Mouse (Mus musculus): ENCODE measurements around the gene Tmem110. TPM values are rescaled to one million over a fixed set of nuclear protein-coding genes. Genes with fewer than 3 reads are reported as not detected.

The Tmem110 gene
- polyA plus RNA-seq, 1 experiment from 2014 or later = 38.7 TPM

DNA sequence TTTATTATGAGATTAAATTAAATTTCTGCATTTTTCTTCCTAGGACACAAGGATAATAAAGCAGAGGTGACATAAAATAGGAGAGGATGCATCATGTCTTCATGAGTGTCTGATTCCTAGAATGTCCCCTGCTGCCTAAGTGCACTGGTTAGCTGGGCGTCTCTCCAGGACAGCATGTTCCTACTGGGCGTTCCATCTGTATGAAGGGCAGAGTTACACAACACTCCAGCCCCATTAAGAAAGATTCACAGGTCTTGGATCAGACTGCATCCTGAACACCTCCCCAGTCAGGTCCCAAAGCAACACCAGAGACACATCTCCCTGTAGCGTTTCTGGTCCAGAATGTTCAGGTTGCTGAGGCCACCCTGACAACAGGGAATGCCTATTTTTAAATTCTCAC lies 29.9 kb downstream of the Tmem110 start:
- Histone ChIP-seq H3K9ac (ENCODE audit: low read length) (no peak overlapping the region), H3K4me3 (ENCODE audit: low read depth, low read length) (no peak overlapping the region), H3K27me3 (ENCODE audit: control insufficient read depth, insufficient read depth, low read length) (no peaks in the 10 kb centered on the region), H3K4me1 (ENCODE audit: control insufficient read depth, insufficient read depth, low read length) (no peaks in the 10 kb centered on the region), H3K36me3 (ENCODE audit: control insufficient read depth, insufficient read depth, low read length) (no peaks in the 10 kb centered on the region; the same call in 1 of the 2 replicates), H3K4me2 (ENCODE audit: low read depth, severe bottlenecking) (no peak overlapping the region), H3K27ac (replicated peaks; ENCODE audit: low read depth, low read length) (no peak overlapping the region), H3K9me3 (ENCODE audit: control insufficient read depth, low read length) (no peaks in the 10 kb centered on the region)
- ATAC-seq (ENCODE audit: insufficient number of reproducible peaks, low FRiP score, low TSS enrichment, low read depth) (no peak), DNase-seq (ENCODE audit: low spot score) (no peak)
- WGBS = 91% methylated on average over 3 of the region's 3 CpGs

DNA sequence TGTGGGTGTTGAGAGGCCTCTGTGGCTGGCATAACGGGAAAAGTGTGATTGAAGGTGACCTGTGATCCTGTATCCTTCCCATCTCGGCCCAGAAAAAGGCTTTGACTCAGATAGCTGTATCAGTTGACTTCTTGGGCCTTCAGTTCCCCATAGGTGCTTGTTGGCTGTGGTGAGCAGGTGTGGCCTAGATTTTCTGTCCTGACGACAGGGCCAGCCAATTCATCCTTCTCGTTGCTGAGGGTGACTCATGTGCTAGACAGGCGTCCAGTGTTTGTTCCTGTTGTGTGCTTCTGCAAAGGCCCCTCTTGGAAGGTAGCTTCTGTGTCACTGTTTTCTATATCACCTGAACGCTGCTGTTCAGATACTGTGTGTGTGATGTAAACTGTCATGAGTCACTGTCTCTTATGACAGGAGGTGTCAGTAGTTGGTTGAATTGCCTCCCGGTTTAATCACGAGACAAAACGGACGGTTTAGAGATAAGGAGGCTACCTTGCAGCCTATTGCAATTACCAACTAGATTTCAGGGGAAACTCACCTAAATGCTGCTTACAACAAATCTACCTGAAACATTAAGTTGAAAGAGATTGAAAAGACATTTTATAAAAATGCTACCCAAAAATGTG lies 31.6 kb downstream of the Tmem110 start:
- no peaks in the 10 kb centered on the region for H3K9me3 ChIP-seq (ENCODE audit: control insufficient read depth, low read length)
- H3K9ac ChIP-seq (ENCODE audit: low read length) = no peak overlapping the region
- no peaks in the 10 kb centered on the region for H3K27me3 ChIP-seq (ENCODE audit: control insufficient read depth, insufficient read depth, low read length)
- H3K4me3 ChIP-seq (ENCODE audit: low read depth, low read length) = no peak overlapping the region
- no peak for DNase-seq (ENCODE audit: low spot score)
- H3K4me1 ChIP-seq (ENCODE audit: control insufficient read depth, insufficient read depth, low read length) = no peaks in the 10 kb centered on the region
- H3K27ac ChIP-seq (replicated peaks; ENCODE audit: low read depth, low read length) = no peak overlapping the region
- no peak for ATAC-seq (ENCODE audit: insufficient number of reproducible peaks, low FRiP score, low TSS enrichment, low read depth)
- no peak overlapping the region for H3K4me2 ChIP-seq (ENCODE audit: low read depth, severe bottlenecking)
- no peaks in the 10 kb centered on the region; the same call in 1 of the 2 replicates for H3K36me3 ChIP-seq (ENCODE audit: control insufficient read depth, insufficient read depth, low read length)
- 88% methylated on average over 10 of the region's 10 CpGs for WGBS

DNA sequence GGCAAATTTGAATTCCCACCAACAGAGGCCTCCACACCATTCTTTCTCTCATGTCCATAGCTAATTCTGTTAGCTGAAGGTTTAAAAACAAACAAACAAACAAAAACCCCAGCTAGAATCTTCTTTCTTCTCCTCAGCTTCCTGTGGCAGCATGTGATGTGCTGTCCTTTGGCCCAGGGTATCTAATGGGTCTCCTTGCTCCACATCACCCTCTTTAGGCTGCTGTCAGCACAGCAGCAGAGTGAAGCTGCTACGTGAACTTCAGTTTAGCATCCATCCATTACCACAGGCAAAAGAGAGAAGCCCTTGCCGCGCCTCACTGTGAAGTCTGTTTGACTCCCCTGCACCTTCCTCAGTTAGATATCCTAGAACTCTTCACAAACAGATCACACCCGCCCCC lies 32.6 kb downstream of the Tmem110 start:
- no peaks in the 10 kb centered on the region for H3K27me3 ChIP-seq (ENCODE audit: control insufficient read depth, insufficient read depth, low read length)
- H3K9me3 ChIP-seq (ENCODE audit: control insufficient read depth, low read length) = no peaks in the 10 kb centered on the region
- ATAC-seq (ENCODE audit: insufficient number of reproducible peaks, low FRiP score, low TSS enrichment, low read depth) (no peak), DNase-seq (ENCODE audit: low spot score) (no peak)
- H3K4me3 ChIP-seq (ENCODE audit: low read depth, low read length) = no peak overlapping the region
- H3K4me1 ChIP-seq (ENCODE audit: control insufficient read depth, insufficient read depth, low read length) = no peaks in the 10 kb centered on the region
- H3K4me2 ChIP-seq (ENCODE audit: low read depth, severe bottlenecking) = no peak overlapping the region
- no peaks in the 10 kb centered on the region; the same call in 1 of the 2 replicates for H3K36me3 ChIP-seq (ENCODE audit: control insufficient read depth, insufficient read depth, low read length)
- 79% methylated on average over 4 of the region's 4 CpGs for WGBS
- no peak overlapping the region for H3K9ac ChIP-seq (ENCODE audit: low read length)
- H3K27ac ChIP-seq (replicated peaks; ENCODE audit: low read depth, low read length) = no peak overlapping the region

DNA sequence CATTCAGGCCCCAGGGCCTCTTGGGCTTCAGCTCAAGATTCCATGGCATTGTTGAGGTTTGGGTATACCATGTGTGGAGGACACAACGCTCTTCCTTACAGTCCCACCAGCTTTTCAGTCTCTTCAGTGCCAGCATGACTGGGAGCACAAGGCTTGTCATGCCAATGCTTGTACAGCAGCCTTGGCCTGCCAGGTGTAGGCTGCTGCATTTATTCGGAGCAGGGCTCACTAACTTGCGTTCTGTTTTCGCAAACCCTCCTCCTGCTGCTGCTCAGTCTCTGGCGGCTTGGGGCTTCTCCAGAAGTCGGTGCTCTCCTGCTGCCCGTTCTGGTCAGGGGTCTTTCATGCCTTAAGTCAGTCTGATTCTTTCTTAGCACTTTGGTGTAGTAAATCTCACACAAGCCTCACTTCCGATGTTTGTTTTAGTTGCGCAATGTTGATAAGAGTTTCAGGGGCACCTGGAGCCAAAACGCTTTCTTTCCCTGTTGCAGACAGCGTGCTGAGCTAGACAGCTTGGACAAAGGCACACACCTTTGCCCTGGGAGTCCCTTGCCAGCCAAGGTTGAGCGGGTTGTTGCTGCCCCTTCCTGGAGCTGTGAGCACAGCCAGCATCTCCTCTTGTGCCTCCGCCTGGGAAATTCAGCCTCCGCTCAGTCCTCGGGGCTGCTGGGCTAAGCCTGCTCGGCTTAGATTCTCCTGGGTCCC lies 36.2 kb downstream of the Tmem110 start:
- no peaks in the 10 kb centered on the region for H3K4me1 ChIP-seq (ENCODE audit: control insufficient read depth, insufficient read depth, low read length)
- H3K4me3 ChIP-seq (ENCODE audit: low read depth, low read length) = no peak overlapping the region
- ATAC-seq (ENCODE audit: insufficient number of reproducible peaks, low FRiP score, low TSS enrichment, low read depth) (no peak), DNase-seq (ENCODE audit: low spot score) (no peak)
- no peaks in the 10 kb centered on the region for H3K36me3 ChIP-seq (ENCODE audit: control insufficient read depth, insufficient read depth, low read length)
- no peak overlapping the region for H3K9ac ChIP-seq (ENCODE audit: low read length)
- H3K27ac ChIP-seq (replicated peaks; ENCODE audit: low read depth, low read length) = no peak overlapping the region
- no peaks in the 10 kb centered on the region for H3K27me3 ChIP-seq (ENCODE audit: control insufficient read depth, insufficient read depth, low read length)
- no peak overlapping the region for H3K4me2 ChIP-seq (ENCODE audit: low read depth, severe bottlenecking)
- 73% methylated on average over 16 of the region's 16 CpGs for whole genome bisulfite sequencing
- no peaks in the 10 kb centered on the region for H3K9me3 ChIP-seq (ENCODE audit: control insufficient read depth, low read length)

DNA sequence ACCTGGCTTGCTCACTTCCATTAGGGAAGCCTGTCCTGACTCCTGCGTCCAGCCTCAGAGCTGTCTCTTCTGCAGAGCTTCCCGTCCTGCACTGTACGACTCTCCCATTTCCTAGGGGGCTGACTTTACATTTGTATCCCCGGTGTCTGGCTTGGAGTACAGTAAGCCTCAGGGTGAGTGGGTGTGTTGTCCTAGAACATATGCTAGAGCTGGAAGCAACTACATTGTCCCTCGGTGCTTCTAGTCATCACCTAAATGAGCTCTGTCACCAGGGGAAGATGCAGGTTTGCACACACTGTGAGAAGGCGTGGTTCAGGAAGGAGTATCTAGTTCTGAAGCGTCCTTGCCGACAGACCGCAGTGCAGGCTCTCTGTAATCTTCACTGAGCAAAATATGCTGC lies 37.0 kb downstream of the Tmem110 start:
- Histone ChIP-seq H3K4me1 (ENCODE audit: control insufficient read depth, insufficient read depth, low read length) (no peaks in the 10 kb centered on the region), H3K4me2 (ENCODE audit: low read depth, severe bottlenecking) (no peak overlapping the region), H3K9me3 (ENCODE audit: control insufficient read depth, low read length) (no peaks in the 10 kb centered on the region), H3K36me3 (ENCODE audit: control insufficient read depth, insufficient read depth, low read length) (no peaks in the 10 kb centered on the region), H3K4me3 (ENCODE audit: low read depth, low read length) (no peak overlapping the region), H3K27ac (replicated peaks; ENCODE audit: low read depth, low read length) (no peak overlapping the region), H3K9ac (ENCODE audit: low read length) (no peak overlapping the region), H3K27me3 (ENCODE audit: control insufficient read depth, insufficient read depth, low read length) (no peaks in the 10 kb centered on the region)
- ATAC-seq (ENCODE audit: insufficient number of reproducible peaks, low FRiP score, low TSS enrichment, low read depth) (no peak), DNase-seq (ENCODE audit: low spot score) (no peak)
- 88% methylated on average over 9 of the region's 9 CpGs for WGBS

DNA sequence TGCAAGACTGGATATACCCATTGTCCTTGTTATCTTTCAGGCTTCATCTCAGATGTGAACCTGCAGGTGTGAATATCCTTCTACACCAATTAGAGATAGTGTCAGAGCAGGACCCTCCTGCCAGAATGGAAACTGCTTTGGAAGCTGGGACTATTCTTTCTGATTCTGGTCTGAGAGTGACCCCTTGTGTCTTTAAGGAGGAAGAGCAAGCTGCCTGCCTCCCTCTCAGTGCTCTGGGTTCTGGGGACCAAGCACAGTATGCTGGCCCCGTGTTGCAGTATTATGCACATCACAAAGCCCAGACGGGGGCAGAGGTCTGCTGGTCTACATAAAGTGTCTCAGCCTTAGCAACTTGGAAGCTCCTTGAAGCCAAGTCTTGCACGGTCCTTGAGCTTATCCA lies 39.9 kb downstream of the Tmem110 start:
- H3K27ac ChIP-seq (replicated peaks; ENCODE audit: low read depth, low read length) = no peak overlapping the region
- no peak overlapping the region for H3K4me3 ChIP-seq (ENCODE audit: low read depth, low read length)
- H3K9me3 ChIP-seq (ENCODE audit: control insufficient read depth, low read length) = no peaks in the 10 kb centered on the region
- no peak overlapping the region for H3K9ac ChIP-seq (ENCODE audit: low read length)
- no peaks in the 10 kb centered on the region for H3K27me3 ChIP-seq (ENCODE audit: control insufficient read depth, insufficient read depth, low read length)
- 59% methylated on average over 3 of the region's 3 CpGs for WGBS
- H3K4me1 ChIP-seq (ENCODE audit: control insufficient read depth, insufficient read depth, low read length) = peaks cover 10% of the 10 kb centered on the region; the same call in 1 of the 2 replicates
- H3K4me2 ChIP-seq (ENCODE audit: low read depth, severe bottlenecking) = no peak overlapping the region
- DNase-seq (ENCODE audit: low spot score) (no peak), ATAC-seq (ENCODE audit: insufficient number of reproducible peaks, low FRiP score, low TSS enrichment, low read depth) (no peak)
- no peaks in the 10 kb centered on the region for H3K36me3 ChIP-seq (ENCODE audit: control insufficient read depth, insufficient read depth, low read length)

DNA sequence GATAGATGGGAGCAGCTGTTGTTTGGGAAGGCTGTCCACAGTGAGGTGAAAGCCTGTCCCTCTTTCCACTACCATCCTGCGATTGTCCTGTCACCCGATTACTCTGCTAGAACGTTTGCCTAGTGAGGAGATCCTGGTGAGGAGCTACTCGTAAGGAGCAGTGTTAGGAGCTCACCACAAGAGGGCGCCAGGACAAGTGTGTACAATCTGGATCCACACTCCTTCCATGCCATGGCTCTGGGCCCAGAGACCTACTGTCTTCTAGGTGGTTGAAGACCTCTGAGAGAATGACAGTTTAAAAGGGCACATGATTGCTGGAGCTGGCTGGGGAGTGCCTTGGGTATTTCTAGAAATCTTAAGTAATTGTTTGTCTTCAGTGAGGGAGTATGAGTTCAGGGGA lies 41.7 kb downstream of the Tmem110 start:
- no peak overlapping the region for H3K9ac ChIP-seq (ENCODE audit: low read length)
- peaks cover 17% of the 10 kb centered on the region; the same call in 1 of the 2 replicates for H3K4me1 ChIP-seq (ENCODE audit: control insufficient read depth, insufficient read depth, low read length)
- no peak for ATAC-seq (ENCODE audit: insufficient number of reproducible peaks, low FRiP score, low TSS enrichment, low read depth)
- H3K9me3 ChIP-seq (ENCODE audit: control insufficient read depth, low read length) = no peaks in the 10 kb centered on the region
- no peak overlapping the region for H3K4me2 ChIP-seq (ENCODE audit: low read depth, severe bottlenecking)
- WGBS = 34% methylated on average over 5 of the region's 5 CpGs
- no peaks in the 10 kb centered on the region for H3K27me3 ChIP-seq (ENCODE audit: control insufficient read depth, insufficient read depth, low read length)
- DNase-seq (ENCODE audit: low spot score) = peak; percentile 82
- no peak overlapping the region for H3K27ac ChIP-seq (replicated peaks; ENCODE audit: low read depth, low read length)
- no peaks in the 10 kb centered on the region for H3K36me3 ChIP-seq (ENCODE audit: control insufficient read depth, insufficient read depth, low read length)
- H3K4me3 ChIP-seq (ENCODE audit: low read depth, low read length) = no peak overlapping the region

DNA sequence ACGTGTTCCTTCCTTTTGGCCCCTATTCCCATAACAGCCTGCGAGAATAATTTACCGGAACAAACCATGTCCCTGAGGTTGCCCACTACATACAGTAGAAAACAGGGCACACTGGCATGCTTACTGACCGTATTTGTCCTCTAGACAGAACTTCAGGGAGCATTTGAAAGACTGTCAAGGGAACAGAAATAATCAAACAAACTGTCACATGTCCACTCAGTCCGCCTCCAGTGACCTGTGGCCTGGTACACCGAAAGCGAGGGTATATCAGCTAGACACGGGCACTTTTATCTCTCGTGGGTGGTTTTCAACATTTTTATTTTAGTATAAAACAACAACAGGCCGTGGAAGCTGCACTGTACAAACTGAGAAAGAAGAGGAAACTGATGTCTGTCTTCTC lies 43.4 kb downstream of the Tmem110 start:
- H3K36me3 ChIP-seq (ENCODE audit: control insufficient read depth, insufficient read depth, low read length) = no peaks in the 10 kb centered on the region
- H3K27me3 ChIP-seq (ENCODE audit: control insufficient read depth, insufficient read depth, low read length) = no peaks in the 10 kb centered on the region
- no peak overlapping the region for H3K4me2 ChIP-seq (ENCODE audit: low read depth, severe bottlenecking)
- peaks cover 17% of the 10 kb centered on the region; the same call in 1 of the 2 replicates for H3K4me1 ChIP-seq (ENCODE audit: control insufficient read depth, insufficient read depth, low read length)
- no peak overlapping the region for H3K9ac ChIP-seq (ENCODE audit: low read length)
- H3K4me3 ChIP-seq (ENCODE audit: low read depth, low read length) = no peak overlapping the region
- peak overlapping the region; percentile 48; the same call in 1 of the 2 replicates for H3K27ac ChIP-seq (replicated peaks; ENCODE audit: low read depth, low read length)
- H3K9me3 ChIP-seq (ENCODE audit: control insufficient read depth, low read length) = no peaks in the 10 kb centered on the region
- ATAC-seq (ENCODE audit: insufficient number of reproducible peaks, low FRiP score, low TSS enrichment, low read depth) (no peak), DNase-seq (ENCODE audit: low spot score) (no peak)
- 93% methylated on average over 10 of the region's 10 CpGs for WGBS
